Mouse (Mus musculus) bone marrow, adult 2 months (tissue): ENCODE results near the gene Armh3. TPM values are rescaled to one million over a fixed set of nuclear protein-coding genes. Genes with fewer than 3 reads are reported as not detected.

Experiments used
- H3K27ac ChIP-seq: fragments of 200-500 bp; 2 replicates; pipeline ENCODE4 v1.5.1; 2012; ENCODE audit warnings: low read depth, mild to moderate bottlenecking, control low read depth, inconsistent platforms, low read length; ENCODE audit not compliant: control insufficient read depth, poor library complexity, insufficient read depth
- H3K4me1 ChIP-seq: fragments of 200-500 bp; 2 replicates; pipeline ENCODE4 v1.6.1; 2011; ENCODE audit warnings: low read length; ENCODE audit not compliant: control insufficient read depth, insufficient read depth
- H3K4me3 ChIP-seq: fragments of 200-500 bp; replicated peaks from 2 replicates; pipeline ENCODE3; 2011; ENCODE audit warnings: mild to moderate bottlenecking, low read depth, low read length, control low read depth; ENCODE audit not compliant: control insufficient read depth
- CTCF ChIP-seq: fragments of 200-500 bp; IDR thresholded peaks from 2 replicates; pipeline ENCODE4 v1.5.1; 2011; ENCODE audit warnings: low read length, control low read depth; ENCODE audit not compliant: control insufficient read depth, insufficient read depth
- POLR2A ChIP-seq: fragments of 200-500 bp; IDR thresholded peaks from 2 replicates; pipeline ENCODE4 v1.6.1; 2011; ENCODE audit warnings: low read depth, mild to moderate bottlenecking, control low read depth, low read length, borderline replicate concordance; ENCODE audit not compliant: control insufficient read depth
- WGBS: fragments of 180-500 bp; shearing (Covaris S2); methylation state at CpG from one replicate; pipeline ENCODE4 v1.1.7; 2018; 5-methylcytosine and 5-hydroxymethylcytosine counted together
- polyA plus RNA-seq: library from polyadenylated mRNA; stranded (reverse); fragments of >200 nt; gene quantifications from 2 replicates; pipeline ENCODE4 v1.2.4, GENCODE M21; 2011; ENCODE audit warnings: low replicate concordance; ENCODE audit not compliant: missing spikeins, insufficient read depth, insufficient read length

The Armh3 gene
- polyA plus RNA-seq, 1 experiment: 5.3 TPM

GRCm38 (mm10) chr19:46036477-46037242 lies 38.4 kb upstream of the Armh3 start:
- peak overlapping the region; percentile 40 for H3K4me3 ChIP-seq
- peaks cover 8% of the 10 kb centered on the region for H3K4me1 ChIP-seq
- 70% methylated on average over 13 of the region's 13 CpGs for WGBS
- TF ChIP-seq CTCF: peak; percentile 35; the same call in 1 of the 2 replicates
- no peak for TF ChIP-seq POLR2A
- H3K27ac ChIP-seq: no peak overlapping the region

- Histone ChIP-seq H3K4me1 (peaks cover 7% of the 10 kb centered on the region), H3K27ac (no peak overlapping the region), H3K4me3 (no peak overlapping the region)
- TF ChIP-seq CTCF: no peak
- no peak for TF ChIP-seq POLR2A
- WGBS: 89% methylated on average over 13 of the region's 13 CpGs
Observed at GRCm38 (mm10) chr19:46035971-46036370, 37.7 kb upstream of the Armh3 start.

GRCm38 (mm10) chr19:46033911-46034310 lies 35.6 kb upstream of the Armh3 start:
- TF ChIP-seq CTCF: no peak
- TF ChIP-seq POLR2A: no peak
- Histone ChIP-seq H3K4me1 (peaks cover 3% of the 10 kb centered on the region), H3K27ac (no peak overlapping the region), H3K4me3 (no peak overlapping the region)
- WGBS: 92% methylated on average over 11 of the region's 11 CpGs

GRCm38 (mm10) chr19:46032731-46033510 lies 34.6 kb upstream of the Armh3 start:
- H3K27ac ChIP-seq: no peak overlapping the region
- H3K4me3 ChIP-seq: no peak overlapping the region
- WGBS: 93% methylated on average over 26 of the region's 26 CpGs
- H3K4me1 ChIP-seq: peaks cover 1% of the 10 kb centered on the region
- TF ChIP-seq CTCF (no peak), POLR2A (no peak)

GRCm38 (mm10) chr19:46031689-46032432 lies 33.6 kb upstream of the Armh3 start:
- 72% methylated on average over 9 of the region's 9 CpGs for whole genome bisulfite sequencing
- H3K4me3 ChIP-seq: no peak overlapping the region
- no peak overlapping the region for H3K27ac ChIP-seq
- no peak for TF ChIP-seq POLR2A
- TF ChIP-seq CTCF: no peak
- H3K4me1 ChIP-seq: peaks cover 1% of the 10 kb centered on the region; the same call in 1 of the 2 replicates

- 84% methylated on average over 10 of the region's 10 CpGs for WGBS
- Histone ChIP-seq H3K27ac (no peak overlapping the region), H3K4me3 (no peak overlapping the region), H3K4me1 (no peaks in the 10 kb centered on the region)
- no peak for TF ChIP-seq CTCF
- no peak for TF ChIP-seq POLR2A
Observed at GRCm38 (mm10) chr19:46030196-46030983, 32.1 kb upstream of the Armh3 start.

- 83% methylated on average over 1 of the region's 1 CpGs for WGBS
- no peaks in the 10 kb centered on the region for H3K4me1 ChIP-seq
- no peak overlapping the region for H3K4me3 ChIP-seq
- H3K27ac ChIP-seq: no peak overlapping the region
- no peak for TF ChIP-seq POLR2A
- TF ChIP-seq CTCF: no peak
Observed at GRCm38 (mm10) chr19:46029652-46030051, 31.4 kb upstream of the Armh3 start.
